Mouse (Mus musculus) bone marrow macrophage, adult 2 months (primary cell): Measurements from ENCODE around the gene Rasgef1b.

Source experiments
- CTCF ChIP-seq: IDR thresholded peaks from 2 replicates; pipeline ENCODE4 v1.5.1; 2012; ENCODE audit warnings: low read depth, mild to moderate bottlenecking, low read length, moderate library complexity
- POLR2A ChIP-seq: IDR thresholded peaks from 2 replicates; pipeline ENCODE4 v1.6.1; 2012; ENCODE audit warnings: mild to moderate bottlenecking, low read depth, low read length, borderline replicate concordance

DNA sequence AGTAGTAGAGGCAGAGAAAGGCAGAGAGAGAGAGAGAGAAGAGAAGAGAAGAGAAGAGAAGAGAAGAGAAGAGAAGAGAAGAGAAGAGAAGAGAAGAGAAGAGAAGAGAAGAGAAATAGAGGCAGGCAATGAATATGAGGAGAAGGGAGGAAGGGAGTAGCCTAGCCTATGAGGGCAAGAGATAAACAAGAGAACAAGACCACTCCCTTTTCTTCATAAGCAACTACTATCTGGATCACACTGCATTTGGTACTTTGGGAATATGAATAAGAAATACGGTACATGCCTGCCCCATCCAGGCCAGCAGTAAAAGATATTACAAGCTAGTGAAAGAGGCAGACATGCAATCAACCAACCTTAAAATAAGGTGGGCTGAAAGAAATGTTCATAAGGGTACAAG, 360.2 kb downstream of the Rasgef1b start:
- TF ChIP-seq CTCF: no peak
- no peak for TF ChIP-seq POLR2A
